Mouse (Mus musculus) brain, adult 2 months (tissue): ENCODE measurements around the gene Prdm16.

Experiments used
- DNase-seq: peaks from one replicate; pipeline ENCODE4 v3.0.0; 2011; ENCODE audit warnings: low read depth, low spot score

Gene Prdm16

GRCm38 (mm10) chr4:154639591-154640442 is 3.1 kb upstream of the Prdm16 start:
- DNase-seq = no peak

- no peak for DNase-seq
These were observed 2.5 kb upstream of the Prdm16 start for GRCm38 (mm10) chr4:154639126-154639525.

- DNase-seq = no peak
These were observed 1.7 kb upstream of the Prdm16 start for GRCm38 (mm10) chr4:154638320-154638886.

- no peak for DNase-seq
These were observed 1.0 kb upstream of the Prdm16 start for GRCm38 (mm10) chr4:154637468-154638319.

GRCm38 (mm10) chr4:154636053-154636433 is 630 bp downstream of the Prdm16 start:
- no peak for DNase-seq

- DNase-seq = no peak
These were observed 1.2 kb downstream of the Prdm16 start for GRCm38 (mm10) chr4:154635241-154636052.

GRCm38 (mm10) chr4:154634470-154635240 is 2.0 kb downstream of the Prdm16 start:
- no peak for DNase-seq

- no peak for DNase-seq
These were observed 2.7 kb downstream of the Prdm16 start for GRCm38 (mm10) chr4:154634001-154634400.

- DNase-seq = no peak
These were observed 3.6 kb downstream of the Prdm16 start for GRCm38 (mm10) chr4:154632800-154633764.

- no peak for DNase-seq
These were observed 5.9 kb downstream of the Prdm16 start for GRCm38 (mm10) chr4:154630763-154631162.

- DNase-seq = no peak
These were observed 9.1 kb downstream of the Prdm16 start for GRCm38 (mm10) chr4:154627419-154628142.

GRCm38 (mm10) chr4:154626282-154626681 is 10.4 kb downstream of the Prdm16 start:
- no peak for DNase-seq

- no peak for DNase-seq
These were observed 11.0 kb downstream of the Prdm16 start for GRCm38 (mm10) chr4:154625710-154626109.

GRCm38 (mm10) chr4:154623241-154623640 is 13.4 kb downstream of the Prdm16 start:
- no peak for DNase-seq

- no peak for DNase-seq
These were observed 14.2 kb downstream of the Prdm16 start for GRCm38 (mm10) chr4:154622521-154622920.

GRCm38 (mm10) chr4:154611167-154611566 is 25.5 kb downstream of the Prdm16 start:
- no peak for DNase-seq

- no peak for DNase-seq
These were observed 28.9 kb downstream of the Prdm16 start for GRCm38 (mm10) chr4:154607724-154608123.

GRCm38 (mm10) chr4:154604442-154604830 is 32.2 kb downstream of the Prdm16 start:
- no peak for DNase-seq
